Mouse (Mus musculus): ENCODE results near the gene Ggnbp2. TPM values are rescaled to one million over a fixed set of nuclear protein-coding genes. Genes with fewer than 3 reads are reported as not detected.

The Ggnbp2 gene
- polyA plus RNA-seq, 1 experiment: 24.8 TPM

DNA sequence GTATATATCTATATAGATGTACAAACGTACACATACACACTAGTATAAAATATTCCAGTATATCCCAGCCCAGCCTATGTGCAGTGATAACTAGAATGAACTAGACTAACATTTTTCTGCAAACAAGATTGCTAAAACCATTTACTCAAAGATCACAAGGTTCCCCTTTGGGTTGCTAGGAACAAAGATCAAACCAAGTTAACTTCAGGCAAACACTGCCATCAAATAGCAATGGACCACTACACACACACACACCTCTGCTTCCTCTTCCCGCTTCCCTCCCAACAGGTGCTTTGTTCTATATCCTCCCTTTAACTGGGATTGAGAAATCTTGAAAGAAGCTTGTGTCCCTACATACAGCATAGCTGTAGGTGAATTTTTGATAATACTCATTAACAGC, 3.0 kb downstream of the Ggnbp2 start:
- no peaks in the 10 kb centered on the region for H3K36me3 ChIP-seq (ENCODE audit: control insufficient read depth, insufficient read depth)
- H3ac ChIP-seq (ENCODE audit: control insufficient read depth, insufficient read length): no peak overlapping the region
- H3K4me3 ChIP-seq: no peak overlapping the region
- H3K27me3 ChIP-seq (ENCODE audit: control insufficient read depth, insufficient read depth, insufficient read length): no peaks in the 10 kb centered on the region
- peak overlapping the region; percentile 88 for H3K4me2 ChIP-seq (ENCODE audit: low read depth)
- H3K79me2 ChIP-seq (ENCODE audit: control insufficient read depth, insufficient read depth): peaks cover 80% of the 10 kb centered on the region
- no peak for TF ChIP-seq MYOD1 (IDR thresholded peaks at IDR 0.05; ENCODE audit: control insufficient read depth in 1 of 3, insufficient read length in 2 of 3, low read depth in 2 of 3)
- no peak for TF ChIP-seq E2F4 (IDR thresholded peaks at IDR 0.05; ENCODE audit: insufficient read depth)
- TF ChIP-seq POLR2AphosphoS2 (IDR thresholded peaks at IDR 0.05; ENCODE audit: insufficient read length, low read depth): no peak
- TF ChIP-seq TCF3 (IDR thresholded peaks at IDR 0.05; ENCODE audit: insufficient read length, low read depth): no peak
- no peak for TF ChIP-seq POLR2A (IDR thresholded peaks at IDR 0.05; ENCODE audit: insufficient read length, low read depth)
- no peak for TF ChIP-seq USF1 (IDR thresholded peaks at IDR 0.05; ENCODE audit: low read depth)
- no peak for TF ChIP-seq CEBPB (IDR thresholded peaks at IDR 0.05; ENCODE audit: insufficient read depth, poor library complexity, severe bottlenecking)
- TF ChIP-seq MYOG (IDR thresholded peaks at IDR 0.05; ENCODE audit: control insufficient read depth in 1 of 3, insufficient read depth in 1 of 3, insufficient read length in 2 of 3, low read depth in 2 of 3): no peak
- no peak for TF ChIP-seq TCF12 (IDR thresholded peaks at IDR 0.05; ENCODE audit: insufficient read depth, poor library complexity, severe bottlenecking)
- no peak for TF ChIP-seq SRF (IDR thresholded peaks at IDR 0.05; ENCODE audit: control insufficient read depth, insufficient read length, low read depth)
- no peak for TF ChIP-seq REST (IDR thresholded peaks at IDR 0.05; ENCODE audit: insufficient read depth, insufficient read length)
- TF ChIP-seq MAX (IDR thresholded peaks at IDR 0.05; ENCODE audit: low read depth): no peak

DNA sequence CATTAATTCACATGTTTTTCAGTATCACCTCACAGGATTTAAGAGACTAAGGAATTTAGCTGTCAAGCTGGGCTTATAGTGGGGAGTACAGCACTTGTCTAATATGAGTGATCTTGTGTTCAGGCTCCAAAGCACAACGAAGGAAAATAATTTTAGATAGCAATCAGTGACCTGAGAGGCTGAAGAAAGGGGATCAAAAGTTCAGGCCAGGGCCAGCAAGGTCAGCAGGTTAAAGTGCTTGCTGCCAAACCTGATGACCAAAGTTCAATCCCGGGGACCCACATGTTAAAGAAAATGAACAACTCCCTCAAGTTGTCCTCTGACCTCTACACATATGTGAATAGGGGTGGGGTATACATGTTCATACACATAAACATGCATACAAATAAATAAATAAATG, 5.3 kb downstream of the Ggnbp2 start:
- Histone ChIP-seq H3K27me3 (ENCODE audit: control insufficient read depth, insufficient read depth, insufficient read length) (no peaks in the 10 kb centered on the region), H3K4me2 (ENCODE audit: low read depth) (no peak overlapping the region), H3K79me2 (ENCODE audit: control insufficient read depth, insufficient read depth) (peaks cover 76% of the 10 kb centered on the region), H3ac (ENCODE audit: control insufficient read depth, insufficient read length) (no peak overlapping the region), H3K36me3 (ENCODE audit: control insufficient read depth, insufficient read depth) (peaks cover 13% of the 10 kb centered on the region), H3K4me3 (no peak overlapping the region)
- no peak for TF ChIP-seq TCF3 (IDR thresholded peaks at IDR 0.05; ENCODE audit: insufficient read length, low read depth)
- TF ChIP-seq REST (IDR thresholded peaks at IDR 0.05; ENCODE audit: insufficient read depth, insufficient read length): no peak
- no peak for TF ChIP-seq POLR2A (IDR thresholded peaks at IDR 0.05; ENCODE audit: insufficient read length, low read depth)
- TF ChIP-seq USF1 (IDR thresholded peaks at IDR 0.05; ENCODE audit: low read depth): no peak
- no peak for TF ChIP-seq MYOD1 (IDR thresholded peaks at IDR 0.05; ENCODE audit: control insufficient read depth in 1 of 3, insufficient read length in 2 of 3, low read depth in 2 of 3)
- TF ChIP-seq POLR2AphosphoS2 (IDR thresholded peaks at IDR 0.05; ENCODE audit: insufficient read length, low read depth): no peak
- no peak for TF ChIP-seq CEBPB (IDR thresholded peaks at IDR 0.05; ENCODE audit: insufficient read depth, poor library complexity, severe bottlenecking)

DNA sequence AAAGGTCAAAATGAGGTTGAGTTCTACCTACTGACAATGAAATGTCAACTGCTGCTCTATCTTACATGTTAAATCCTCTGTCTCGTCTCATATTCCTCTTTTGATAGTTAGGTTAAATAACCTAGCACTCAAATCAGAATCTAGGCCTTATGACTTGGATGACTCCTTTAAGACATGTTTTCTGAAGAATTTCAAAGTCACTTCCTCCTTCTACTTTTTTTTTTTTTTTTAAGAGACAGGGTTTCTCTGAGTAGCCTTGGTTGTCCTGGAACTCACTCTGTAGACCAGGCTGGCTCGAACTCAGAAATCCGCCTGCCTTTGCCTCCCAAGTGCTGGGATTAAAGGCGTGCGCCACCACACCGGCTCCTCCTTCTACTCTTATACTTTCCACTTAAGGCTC, 15.3 kb downstream of the Ggnbp2 start:
- no peak overlapping the region for H3K4me3 ChIP-seq
- H3K27me3 ChIP-seq (ENCODE audit: control insufficient read depth, insufficient read depth, insufficient read length): no peaks in the 10 kb centered on the region
- H3ac ChIP-seq (ENCODE audit: control insufficient read depth, insufficient read length): no peak overlapping the region
- H3K36me3 ChIP-seq (ENCODE audit: control insufficient read depth, insufficient read depth): peaks cover 82% of the 10 kb centered on the region
- peaks cover 16% of the 10 kb centered on the region for H3K79me2 ChIP-seq (ENCODE audit: control insufficient read depth, insufficient read depth)
- H3K4me2 ChIP-seq (ENCODE audit: low read depth): no peak overlapping the region
- TF ChIP-seq MYOD1 (IDR thresholded peaks at IDR 0.05; ENCODE audit: control insufficient read depth in 1 of 3, insufficient read length in 2 of 3, low read depth in 2 of 3): no peak

DNA sequence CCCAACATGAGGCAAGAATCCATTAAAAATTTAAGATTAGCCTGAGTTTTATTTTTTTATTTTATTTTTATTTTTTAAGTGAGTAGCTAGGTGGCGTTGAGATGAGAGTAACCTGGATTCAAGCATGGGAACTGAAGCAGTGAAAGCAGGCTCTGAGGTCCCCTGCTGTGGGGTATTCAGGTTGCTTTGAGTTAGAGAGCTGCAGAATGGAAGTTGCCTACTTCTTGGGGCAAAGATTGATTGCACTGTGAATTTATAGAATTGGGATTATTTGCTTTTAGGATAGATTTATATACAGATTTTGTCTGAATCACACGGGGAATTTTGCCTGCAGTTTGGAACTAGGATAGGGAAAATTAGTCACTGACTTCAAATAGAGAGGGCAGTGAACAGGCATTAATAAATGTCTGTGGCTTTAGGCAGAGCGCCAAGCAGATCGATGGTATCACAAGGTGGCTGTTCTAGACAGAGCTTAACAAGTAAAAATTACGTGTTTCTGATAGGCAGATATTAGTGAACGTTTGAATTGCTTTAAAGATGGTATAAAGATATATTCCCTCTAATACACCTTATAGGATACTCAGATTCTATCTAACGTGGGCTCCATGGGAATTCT, 23.0 kb downstream of the Ggnbp2 start:
- H3K4me3 ChIP-seq: no peak overlapping the region
- no peak overlapping the region for H3ac ChIP-seq (ENCODE audit: control insufficient read depth, insufficient read length)
- peaks cover 3% of the 10 kb centered on the region for H3K79me2 ChIP-seq (ENCODE audit: control insufficient read depth, insufficient read depth)
- no peak overlapping the region for H3K4me2 ChIP-seq (ENCODE audit: low read depth)
- TF ChIP-seq MAX (IDR thresholded peaks at IDR 0.05; ENCODE audit: low read depth) (no peak), POLR2A (IDR thresholded peaks at IDR 0.05; ENCODE audit: insufficient read length, low read depth) (no peak), SRF (IDR thresholded peaks at IDR 0.05; ENCODE audit: control insufficient read depth, insufficient read length, low read depth) (no peak), USF1 (IDR thresholded peaks at IDR 0.05; ENCODE audit: low read depth) (no peak), REST (IDR thresholded peaks at IDR 0.05; ENCODE audit: insufficient read depth, insufficient read length) (no peak), MYOD1 (IDR thresholded peaks at IDR 0.05; ENCODE audit: control insufficient read depth in 1 of 3, insufficient read length in 2 of 3, low read depth in 2 of 3) (no peak), TCF12 (IDR thresholded peaks at IDR 0.05; ENCODE audit: insufficient read depth, poor library complexity, severe bottlenecking) (no peak), CEBPB (IDR thresholded peaks at IDR 0.05; ENCODE audit: insufficient read depth, poor library complexity, severe bottlenecking) (no peak)
- H3K36me3 ChIP-seq (ENCODE audit: control insufficient read depth, insufficient read depth): peaks cover 52% of the 10 kb centered on the region
- no peaks in the 10 kb centered on the region for H3K27me3 ChIP-seq (ENCODE audit: control insufficient read depth, insufficient read depth, insufficient read length)

DNA sequence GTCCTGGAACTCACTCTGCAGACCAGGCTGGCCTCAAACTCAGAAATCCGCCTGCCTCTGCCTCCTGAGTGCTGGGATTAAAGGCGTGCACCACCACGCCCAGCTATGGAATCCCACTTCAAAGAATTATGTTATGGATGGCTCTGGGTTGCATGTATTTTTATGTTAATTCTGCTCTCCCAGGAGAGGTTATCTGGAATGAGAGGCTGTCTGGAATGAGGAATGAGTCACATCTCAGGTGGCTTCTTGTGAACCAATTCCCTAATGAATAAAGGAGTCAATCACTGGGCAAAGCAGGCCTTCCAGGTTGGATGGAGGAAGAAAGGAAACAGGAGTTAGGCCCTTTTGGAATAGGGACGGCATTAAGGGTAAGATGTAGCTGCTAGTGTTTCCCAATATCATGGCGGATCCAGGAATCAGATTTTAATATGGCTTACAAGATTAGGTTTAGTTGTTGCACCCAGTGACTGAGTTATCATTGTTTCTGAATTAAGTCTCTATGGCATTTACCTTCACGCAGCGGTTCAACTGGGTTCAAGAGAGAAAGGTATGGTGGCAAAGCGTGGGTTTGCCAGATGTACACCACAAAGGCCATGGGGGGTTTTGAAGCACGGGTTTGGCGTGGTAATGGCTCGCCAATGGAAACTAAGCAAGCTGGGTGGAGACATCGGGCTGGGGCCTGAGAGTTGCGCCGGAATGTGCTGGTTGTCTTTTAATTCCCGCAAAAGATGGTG, 23.7 kb downstream of the Ggnbp2 start:
- Histone ChIP-seq H3K27me3 (ENCODE audit: control insufficient read depth, insufficient read depth, insufficient read length) (no peaks in the 10 kb centered on the region), H3K79me2 (ENCODE audit: control insufficient read depth, insufficient read depth) (peaks cover 3% of the 10 kb centered on the region), H3K4me2 (ENCODE audit: low read depth) (no peak overlapping the region), H3ac (ENCODE audit: control insufficient read depth, insufficient read length) (no peak overlapping the region), H3K36me3 (ENCODE audit: control insufficient read depth, insufficient read depth) (peaks cover 53% of the 10 kb centered on the region), H3K4me3 (no peak overlapping the region)
- no peak for TF ChIP-seq USF1 (IDR thresholded peaks at IDR 0.05; ENCODE audit: low read depth)
- no peak for TF ChIP-seq POLR2AphosphoS2 (IDR thresholded peaks at IDR 0.05; ENCODE audit: insufficient read length, low read depth)
- no peak for TF ChIP-seq E2F4 (IDR thresholded peaks at IDR 0.05; ENCODE audit: insufficient read depth)
- TF ChIP-seq CEBPB (IDR thresholded peaks at IDR 0.05; ENCODE audit: insufficient read depth, poor library complexity, severe bottlenecking): no peak
- no peak for TF ChIP-seq TCF3 (IDR thresholded peaks at IDR 0.05; ENCODE audit: insufficient read length, low read depth)
- no peak for TF ChIP-seq MAX (IDR thresholded peaks at IDR 0.05; ENCODE audit: low read depth)
- TF ChIP-seq MYOG (IDR thresholded peaks at IDR 0.05; ENCODE audit: control insufficient read depth in 1 of 3, insufficient read depth in 1 of 3, insufficient read length in 2 of 3, low read depth in 2 of 3): no peak
- no peak for TF ChIP-seq TCF12 (IDR thresholded peaks at IDR 0.05; ENCODE audit: insufficient read depth, poor library complexity, severe bottlenecking)
- no peak for TF ChIP-seq MYOD1 (IDR thresholded peaks at IDR 0.05; ENCODE audit: control insufficient read depth in 1 of 3, insufficient read length in 2 of 3, low read depth in 2 of 3)
- TF ChIP-seq SRF (IDR thresholded peaks at IDR 0.05; ENCODE audit: control insufficient read depth, insufficient read length, low read depth): no peak
- no peak for TF ChIP-seq REST (IDR thresholded peaks at IDR 0.05; ENCODE audit: insufficient read depth, insufficient read length)
- no peak for TF ChIP-seq POLR2A (IDR thresholded peaks at IDR 0.05; ENCODE audit: insufficient read length, low read depth)

Data from myocyte (in vitro differentiated cells).